Mouse (Mus musculus) stomach, embryonic 16.5 days (tissue): ENCODE measurements around the gene Ssx9. TPM values are rescaled to one million over a fixed set of nuclear protein-coding genes. Genes with fewer than 3 reads are reported as not detected.
"Not testable (repeated sequence)": the region's sequence is repeated elsewhere in the genome, so short reads cannot be mapped to it uniquely, and the experiment has no call there.

Experiments
- ATAC-seq: fragments of 200-750 bp; cut with Nextera tagmentation; 2 replicates; pipeline ENCODE4 v1.8.0; 2017; ENCODE audit warnings: moderate number of reproducible peaks, moderate TSS enrichment; ENCODE audit not compliant: insufficient read depth, low FRiP score
- H3K27ac ChIP-seq: fragments of 300-500 bp; sonication (generic); 2 replicates; pipeline ENCODE4 v1.5.1; 2014; ENCODE audit warnings: low read length
- H3K27me3 ChIP-seq: fragments of 300-500 bp; sonication (generic); 2 replicates; pipeline ENCODE4 v1.6.1; 2014; ENCODE audit warnings: low read length, control low read depth, mixed read lengths; ENCODE audit not compliant: control insufficient read depth, insufficient read depth
- H3K36me3 ChIP-seq: fragments of 300-500 bp; sonication (generic); 2 replicates; pipeline ENCODE4 v1.6.1; 2014; ENCODE audit warnings: low read length; ENCODE audit not compliant: control insufficient read depth, insufficient read depth
- H3K4me1 ChIP-seq: fragments of 300-500 bp; sonication (generic); 2 replicates; pipeline ENCODE4 v1.6.1; 2014; ENCODE audit warnings: low read length, control low read depth, mixed read lengths; ENCODE audit not compliant: control insufficient read depth, insufficient read depth
- H3K4me2 ChIP-seq: fragments of 300-500 bp; sonication (generic); 2 replicates; pipeline ENCODE4 v1.6.1; 2014; ENCODE audit warnings: low read depth, low read length, mixed read lengths
- H3K4me3 ChIP-seq: fragments of 300-500 bp; sonication (generic); replicated peaks from 2 replicates; pipeline ENCODE4 v1.5.1; 2014; ENCODE audit warnings: mild to moderate bottlenecking, low read length
- H3K9ac ChIP-seq: fragments of 300-500 bp; sonication (generic); 2 replicates; pipeline ENCODE4 v1.6.1; 2014; ENCODE audit warnings: low read length
- H3K9me3 ChIP-seq: fragments of 300-500 bp; sonication (generic); replicated peaks from 2 replicates; pipeline ENCODE4 v1.6.1; 2016; ENCODE audit warnings: low read length, control low read depth; ENCODE audit not compliant: control insufficient read depth
- WGBS: fragments of 180-500 bp; shearing (Covaris S2); extraction: QIAGEN DNeasy Blood & Tissue Kit; methylation state at CpG from one replicate; pipeline ENCODE4 v1.1.7; 2014; 5-methylcytosine and 5-hydroxymethylcytosine counted together
- polyA plus RNA-seq: library from polyadenylated mRNA; unstranded; fragments of >200 nt; fragmentation: Nextera tagmentation; extraction: Ambion mirVana; gene quantifications from 2 replicates; pipeline ENCODE4 v1.2.1, GENCODE M21; 2015

The Ssx9 gene
- polyA plus RNA-seq: not detected in 2 replicates

GRCm38 (mm10) chrX:8748132-8748531 lies at the start of gene Ssx9:
Gene Ssx9 (plus strand): TSS chrX:8748432.
- not testable (repeated sequence) for H3K4me1 ChIP-seq, H3K4me3 ChIP-seq, ATAC-seq, H3K36me3 ChIP-seq, H3K4me2 ChIP-seq, H3K27me3 ChIP-seq, H3K27ac ChIP-seq, H3K9me3 ChIP-seq, H3K9ac ChIP-seq
- 61% methylated on average over 2 of the region's 2 CpGs for WGBS

- H3K9ac ChIP-seq: no peak overlapping the region
- no peaks in the 10 kb centered on the region for H3K27me3 ChIP-seq
- H3K4me1 ChIP-seq: no peaks in the 10 kb centered on the region
- H3K27ac ChIP-seq: no peak overlapping the region
- no peak for ATAC-seq
- H3K4me2 ChIP-seq: no peak overlapping the region
- 39% methylated on average over 5 of the region's 5 CpGs for WGBS
- H3K36me3 ChIP-seq: no peaks in the 10 kb centered on the region
- no peak overlapping the region for H3K4me3 ChIP-seq
- H3K9me3 ChIP-seq: no peaks in the 10 kb centered on the region
Observed at GRCm38 (mm10) chrX:8732907-8733306, 15.3 kb upstream of the Ssx9 start.

- not testable (repeated sequence) for H3K27ac ChIP-seq, H3K4me1 ChIP-seq, ATAC-seq, H3K4me3 ChIP-seq, H3K36me3 ChIP-seq, H3K4me2 ChIP-seq, H3K9ac ChIP-seq, H3K27me3 ChIP-seq, H3K9me3 ChIP-seq
- WGBS: 84% methylated on average over 4 of the region's 4 CpGs
Observed at GRCm38 (mm10) chrX:8803391-8803790, 55.2 kb downstream of the Ssx9 start, which contains the start of gene Ssxb5. Gene Ssxb5 (plus strand): TSS chrX:8803691.

Other genes with a start within 250 kb of the Ssx9 start
- gene Gm14459, start 223.5 kb upstream of the Ssx9 start, polyA plus RNA-seq: not detected in 2 replicates
- not detected in 2 replicates for gene Ssxb6, start 200.2 kb upstream of the Ssx9 start, polyA plus RNA-seq
- not detected in 2 replicates for gene Ssxb3, start 156.6 kb upstream of the Ssx9 start, polyA plus RNA-seq
- not detected in 2 replicates for gene Ssxb8, start 57.6 kb upstream of the Ssx9 start, polyA plus RNA-seq
- not detected in 2 replicates for gene Ssxb5, start 55.3 kb downstream of the Ssx9 start, polyA plus RNA-seq
- gene Gm6592, start 95.6 kb downstream of the Ssx9 start, polyA plus RNA-seq: not detected in 2 replicates
- not detected in 2 replicates for gene Gm5751, start 125.8 kb downstream of the Ssx9 start, polyA plus RNA-seq
- 2.0 and 2.6 TPM in 2 replicates for gene B630019K06Rik, start 143.9 kb downstream of the Ssx9 start, polyA plus RNA-seq
- gene Fthl17b, start 214.5 kb downstream of the Ssx9 start, polyA plus RNA-seq: not detected in 2 replicates
- not detected in 2 replicates for gene Fthl17c, start 228.1 kb downstream of the Ssx9 start, polyA plus RNA-seq
- gene Fthl17d, start 238.3 kb downstream of the Ssx9 start, polyA plus RNA-seq: not detected in 2 replicates